Mouse (Mus musculus) embryonic fibroblast, embryonic 13.5 days (primary cell): ENCODE data around the gene Med4. TPM values are rescaled to one million over a fixed set of nuclear protein-coding genes. Genes with fewer than 3 reads are reported as not detected.
A peak's percentile ranks its signal among the peaks of the same experiment; 100 is the strongest.

Experiments
- H3K27ac ChIP-seq: 2 replicates; pipeline ENCODE4 v1.5.1; 2012; ENCODE audit warnings: low read length, control low read depth, inconsistent platforms; ENCODE audit not compliant: insufficient read depth
- H3K4me1 ChIP-seq: 2 replicates; pipeline ENCODE4 v1.6.1; 2011; ENCODE audit warnings: low read length; ENCODE audit not compliant: control insufficient read depth, insufficient read depth
- H3K4me3 ChIP-seq: 2 replicates; pipeline ENCODE4 v1.5.1; 2011; ENCODE audit warnings: mild to moderate bottlenecking, control low read depth, low read length; ENCODE audit not compliant: insufficient read depth
- CTCF ChIP-seq: IDR thresholded peaks from 2 replicates; pipeline ENCODE4 v1.5.1; 2011; ENCODE audit warnings: mild to moderate bottlenecking, control low read depth, low read length, moderate library complexity, borderline replicate concordance; ENCODE audit not compliant: insufficient read depth
- POLR2A ChIP-seq: IDR thresholded peaks from 2 replicates; pipeline ENCODE4 v1.6.1; 2011; ENCODE audit warnings: low read depth, mild to moderate bottlenecking, control low read depth, low read length, moderate library complexity
- polyA plus RNA-seq: library from polyadenylated mRNA; stranded (reverse); fragments of >200 nt; gene quantifications from 2 replicates; pipeline ENCODE4 v1.2.4, GENCODE M21; 2011; ENCODE audit warnings: low read depth; ENCODE audit not compliant: missing spikeins, insufficient read length

Gene Med4
- 26.5 and 28.2 TPM in 2 replicates for polyA plus RNA-seq

DNA sequence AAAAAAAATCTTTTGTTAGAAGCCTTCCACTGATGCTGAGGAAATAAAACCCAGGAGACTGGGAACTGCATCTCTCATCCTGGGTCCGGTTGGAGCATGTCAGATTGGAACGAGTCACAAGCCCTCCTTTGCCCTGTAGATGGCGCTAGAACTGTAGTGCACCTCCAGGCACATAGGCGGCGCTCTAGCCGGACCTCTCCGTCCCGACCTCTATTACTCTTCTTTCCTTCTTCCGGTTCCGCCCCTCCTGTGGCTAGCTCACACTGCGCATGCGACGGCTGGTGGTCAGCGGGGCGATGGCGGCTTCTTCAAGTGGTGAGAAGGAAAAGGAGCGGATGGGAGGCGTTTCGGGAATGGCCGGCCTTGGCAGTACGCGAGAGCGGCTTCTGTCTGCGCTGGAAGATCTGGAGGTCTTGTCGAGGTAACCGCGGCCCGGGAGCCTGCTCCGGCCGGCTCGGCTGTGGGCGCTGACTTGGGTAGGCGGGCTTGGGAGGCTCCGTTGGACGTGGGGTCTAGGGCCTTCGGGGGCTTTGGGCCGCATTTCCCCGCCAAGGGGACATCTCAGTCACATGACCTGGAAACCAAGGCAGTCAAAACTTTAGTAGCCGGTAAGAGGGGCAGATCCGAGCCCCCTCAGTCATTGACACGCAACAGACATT, at the start of gene Med4:
Gene Med4, plus strand, starts transcription at position 261 of the 659 bp plus-strand sequence.
- peak; percentile 100 for TF ChIP-seq CTCF
- TF ChIP-seq POLR2A, result peak; percentile 89
- Histone ChIP-seq H3K4me3 (peak within 1 kb of the TSS; percentile 90), H3K27ac (no peak within 1 kb of the TSS), H3K4me1 (peaks cover 2% of the 10 kb centered on the region; the same call in 1 of the 2 replicates)

GRCm38 (mm10) chr14:73460514-73461134, 49.2 kb upstream of the Med4 start:
- H3K4me3 ChIP-seq, result no peak overlapping the region
- H3K27ac ChIP-seq, result peak overlapping the region; percentile 41; the same call in 1 of the 2 replicates
- TF ChIP-seq POLR2A, result no peak
- TF ChIP-seq CTCF, result no peak
- H3K4me1 ChIP-seq, result peaks cover 3% of the 10 kb centered on the region; the same call in 1 of the 2 replicates

DNA sequence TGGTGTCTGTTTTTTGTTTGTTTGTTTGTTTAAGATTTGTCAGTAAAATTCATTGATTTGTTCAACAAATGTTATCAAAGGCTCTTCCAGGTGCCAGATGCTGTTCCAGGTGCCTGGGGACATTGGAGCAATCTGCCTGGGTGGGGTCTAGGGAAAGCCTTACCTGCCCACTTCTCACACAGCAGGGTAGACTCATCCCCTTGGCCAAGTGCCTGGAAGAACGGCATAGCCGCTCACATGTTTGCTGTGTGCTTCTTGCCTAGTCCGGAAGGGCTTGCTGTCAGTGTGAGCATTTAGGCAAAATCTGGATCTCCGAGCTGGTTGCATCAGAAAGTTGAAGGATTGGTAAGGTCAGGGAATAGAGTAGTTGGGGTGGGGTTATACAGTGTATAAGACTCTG, 47.6 kb upstream of the Med4 start:
- no peak overlapping the region for H3K4me3 ChIP-seq
- H3K27ac ChIP-seq, result no peak overlapping the region
- TF ChIP-seq POLR2A (no peak), CTCF (no peak)
- peaks cover 3% of the 10 kb centered on the region; the same call in 1 of the 2 replicates for H3K4me1 ChIP-seq

GRCm38 (mm10) chr14:73467697-73468096, 42.1 kb upstream of the Med4 start:
- no peak overlapping the region for H3K27ac ChIP-seq
- H3K4me1 ChIP-seq, result no peaks in the 10 kb centered on the region
- no peak overlapping the region for H3K4me3 ChIP-seq
- TF ChIP-seq CTCF, result no peak
- no peak for TF ChIP-seq POLR2A

DNA sequence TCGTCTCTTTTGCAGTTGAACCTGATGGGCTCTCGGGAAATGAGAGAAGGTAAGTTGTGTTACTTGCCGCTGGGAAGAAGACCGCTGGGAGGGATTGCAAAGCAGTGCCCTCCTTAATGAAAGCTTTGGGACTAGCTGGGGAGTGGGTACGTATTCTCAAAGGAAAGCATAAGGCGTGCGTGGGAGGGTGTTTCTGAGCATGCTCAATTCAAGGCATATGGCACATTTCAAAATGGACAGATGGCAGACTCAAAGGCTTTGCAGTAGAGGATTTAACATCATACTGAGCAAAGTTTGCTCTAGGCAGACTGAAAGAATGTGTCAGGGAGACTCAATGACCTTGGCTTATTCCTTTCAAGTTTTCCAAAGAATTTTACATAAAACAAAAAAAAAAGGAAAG, 40.3 kb upstream of the Med4 start:
- no peak overlapping the region for H3K27ac ChIP-seq
- no peak for TF ChIP-seq CTCF
- no peak for TF ChIP-seq POLR2A
- peaks cover 4% of the 10 kb centered on the region; the same call in 1 of the 2 replicates for H3K4me1 ChIP-seq
- H3K4me3 ChIP-seq, result no peak overlapping the region

DNA sequence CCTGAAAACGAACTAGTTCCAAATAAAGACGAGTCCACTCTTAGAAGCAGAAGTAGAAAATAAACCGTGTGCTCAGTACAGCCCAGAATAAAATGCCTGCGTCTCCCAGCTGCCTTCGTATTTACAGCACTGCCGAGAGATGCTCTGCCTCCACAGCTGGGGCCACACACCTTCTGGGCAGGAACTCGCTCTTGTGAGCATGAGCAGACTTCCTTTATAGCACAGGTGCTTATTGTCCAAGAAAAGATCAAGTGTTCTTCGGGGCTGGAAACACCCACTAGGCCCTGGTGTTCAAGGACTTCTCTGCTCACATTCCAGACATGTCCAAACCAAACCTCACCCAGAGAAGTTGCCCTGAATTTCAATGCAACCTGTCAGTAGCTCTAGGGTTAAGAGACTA, 39.2 kb upstream of the Med4 start:
- TF ChIP-seq POLR2A (no peak), CTCF (no peak)
- Histone ChIP-seq H3K27ac (no peak overlapping the region), H3K4me1 (peaks cover 7% of the 10 kb centered on the region; the same call in 1 of the 2 replicates), H3K4me3 (no peak overlapping the region)

GRCm38 (mm10) chr14:73472205-73472604, 37.6 kb upstream of the Med4 start:
- peaks cover 7% of the 10 kb centered on the region; the same call in 1 of the 2 replicates for H3K4me1 ChIP-seq
- H3K4me3 ChIP-seq, result no peak overlapping the region
- no peak for TF ChIP-seq POLR2A
- no peak for TF ChIP-seq CTCF
- no peak overlapping the region for H3K27ac ChIP-seq

- peak overlapping the region; percentile 54 for H3K27ac ChIP-seq
- H3K4me3 ChIP-seq, result no peak overlapping the region
- TF ChIP-seq POLR2A (no peak), CTCF (no peak)
- H3K4me1 ChIP-seq, result peaks cover 7% of the 10 kb centered on the region; the same call in 1 of the 2 replicates
Observed at GRCm38 (mm10) chr14:73473670-73474460, 36.0 kb upstream of the Med4 start.

DNA sequence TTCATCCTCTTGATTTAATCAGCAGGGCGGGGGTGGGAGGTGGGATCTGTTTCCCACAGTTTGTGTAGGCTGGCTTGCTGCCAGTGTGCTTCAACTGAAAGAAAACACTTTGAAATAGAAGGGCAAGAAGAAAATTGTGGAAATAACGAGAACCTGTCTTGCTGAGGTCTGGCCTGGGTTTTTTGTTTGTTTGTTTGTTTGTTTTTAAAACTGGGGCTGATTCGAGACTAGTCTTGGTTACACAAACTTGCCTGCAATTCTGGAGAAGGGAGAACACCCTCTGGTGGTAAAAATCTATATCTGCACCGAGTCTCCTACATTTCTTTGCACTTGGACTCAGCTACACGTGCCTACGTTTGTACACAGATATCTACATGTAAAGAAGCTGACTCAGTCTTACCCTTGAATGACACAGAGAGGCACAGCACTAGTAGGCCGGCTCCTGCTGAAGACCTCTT, 35.2 kb upstream of the Med4 start:
- Histone ChIP-seq H3K27ac (peak overlapping the region; percentile 54), H3K4me3 (no peak overlapping the region), H3K4me1 (peaks cover 7% of the 10 kb centered on the region; the same call in 1 of the 2 replicates)
- TF ChIP-seq CTCF (no peak), POLR2A (no peak)

DNA sequence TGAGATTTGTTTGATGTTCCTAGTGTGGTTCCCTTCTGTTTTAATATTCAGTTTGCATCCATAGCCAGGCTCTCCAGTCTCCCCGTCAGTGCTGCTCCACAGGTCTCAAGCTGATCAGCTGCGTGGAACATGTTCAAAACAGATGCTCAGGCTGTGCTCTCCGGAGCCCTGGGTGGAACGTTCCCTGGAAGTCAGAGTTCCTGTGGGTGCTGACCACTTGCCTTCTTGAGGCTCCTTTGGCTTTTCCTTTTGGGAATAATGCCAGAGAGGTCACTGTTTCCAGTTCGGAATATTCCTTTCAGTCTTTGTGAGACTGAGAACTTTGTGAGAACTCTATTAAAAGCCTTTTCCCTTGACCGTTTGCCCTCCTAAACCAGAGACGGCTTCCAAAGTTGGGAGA, 34.3 kb upstream of the Med4 start:
- Histone ChIP-seq H3K4me1 (peaks cover 7% of the 10 kb centered on the region; the same call in 1 of the 2 replicates), H3K4me3 (no peak overlapping the region), H3K27ac (no peak overlapping the region)
- TF ChIP-seq POLR2A (no peak), CTCF (no peak)
